Mouse (Mus musculus) cerebellum, adult 9-11 months (tissue): ENCODE results near the gene H2-T24.

Experiments used
- DNase-seq: peaks from one replicate; pipeline ENCODE4 v3.0.0; 2022

The H2-T24 gene

GRCm38 (mm10) chr17:35980363-35980754 is 40.0 kb downstream of the H2-T24 start:
- DNase-seq = peak; percentile 83

DNA sequence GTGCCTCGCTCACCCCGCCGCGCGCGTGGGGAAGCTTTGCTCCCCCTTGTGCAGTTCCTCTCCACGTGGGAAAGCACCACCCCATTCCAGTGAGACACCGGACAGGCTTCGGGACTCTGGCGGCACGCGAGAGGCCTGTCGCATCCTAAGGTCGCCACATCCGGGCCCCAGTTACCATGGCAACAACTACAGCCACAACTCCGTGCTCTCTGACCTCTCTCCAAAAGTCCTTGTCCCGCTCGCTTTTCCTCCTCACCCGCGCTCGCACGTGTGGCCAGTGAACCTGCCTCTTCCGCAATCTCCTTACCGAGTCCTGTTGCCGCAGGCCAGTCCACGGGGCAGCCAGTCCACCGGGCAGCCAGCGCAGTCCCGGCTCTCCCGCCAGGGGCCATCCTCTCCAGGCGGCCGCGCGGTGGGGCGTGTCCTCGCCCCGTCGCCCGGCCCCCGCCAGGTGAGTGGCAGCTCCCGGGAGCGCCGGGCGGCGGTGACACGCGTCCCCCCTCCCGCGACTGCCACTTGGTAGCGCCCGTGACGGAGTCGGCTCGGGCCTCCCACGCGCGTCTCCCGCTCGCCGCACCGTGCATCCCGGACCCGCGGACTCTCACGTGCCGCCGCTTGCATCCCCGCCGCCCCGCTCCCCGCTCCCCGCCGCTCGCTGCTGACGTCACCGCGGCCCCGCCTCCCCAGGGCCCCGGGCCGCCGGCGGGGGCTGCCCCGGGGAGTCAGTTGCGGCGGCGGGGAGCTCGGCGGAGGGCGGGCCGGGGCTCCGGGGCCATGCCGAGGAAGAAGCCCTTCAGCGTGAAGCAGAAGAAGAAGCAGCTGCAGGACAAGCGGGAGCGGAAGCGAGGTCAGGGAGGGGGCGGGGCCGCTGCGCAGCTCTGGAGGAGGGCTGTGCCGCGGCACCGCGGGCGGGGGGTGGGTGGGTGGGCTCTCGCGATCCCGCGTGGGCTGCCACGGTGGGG is 40.7 kb downstream of the H2-T24 start, which contains the start of the genes Gnl1 and Prr3:
TSS of gene Gnl1 (plus strand) at position 451 of the 962 bp plus-strand sequence.
TSS of gene Prr3 (minus strand) at position 836 of the 962 bp plus-strand sequence.
- DNase-seq = peak; percentile 95

DNA sequence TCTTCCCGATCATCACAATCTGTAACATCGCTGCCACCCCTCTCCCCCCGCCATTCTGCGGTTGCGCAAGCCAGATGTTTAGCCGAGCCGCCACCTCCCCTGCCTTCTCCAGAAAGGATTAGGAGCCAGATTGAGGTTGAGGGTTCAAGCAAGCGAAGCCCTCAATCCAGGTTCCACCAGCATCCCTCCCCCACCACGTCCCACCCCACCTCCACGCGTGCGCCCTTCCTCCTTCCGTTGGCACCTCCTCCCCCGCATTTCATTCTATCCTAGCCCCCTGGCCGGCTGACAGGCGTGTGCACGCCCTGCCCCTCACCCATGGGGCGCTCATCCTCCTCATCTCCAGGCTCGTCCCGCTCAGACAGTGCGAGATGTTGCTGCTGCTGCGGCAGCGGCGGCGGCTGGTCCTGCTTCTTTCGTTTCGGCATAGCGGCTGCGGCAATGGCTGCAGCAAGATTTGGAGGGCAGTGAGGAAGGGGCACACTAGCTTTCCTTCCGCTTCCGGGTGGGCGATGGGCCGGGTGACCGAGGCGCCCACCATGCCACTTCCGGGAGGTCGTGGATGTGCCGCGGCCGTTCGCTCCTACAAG is 41.5 kb downstream of the H2-T24 start:
- DNase-seq = no peak

DNA sequence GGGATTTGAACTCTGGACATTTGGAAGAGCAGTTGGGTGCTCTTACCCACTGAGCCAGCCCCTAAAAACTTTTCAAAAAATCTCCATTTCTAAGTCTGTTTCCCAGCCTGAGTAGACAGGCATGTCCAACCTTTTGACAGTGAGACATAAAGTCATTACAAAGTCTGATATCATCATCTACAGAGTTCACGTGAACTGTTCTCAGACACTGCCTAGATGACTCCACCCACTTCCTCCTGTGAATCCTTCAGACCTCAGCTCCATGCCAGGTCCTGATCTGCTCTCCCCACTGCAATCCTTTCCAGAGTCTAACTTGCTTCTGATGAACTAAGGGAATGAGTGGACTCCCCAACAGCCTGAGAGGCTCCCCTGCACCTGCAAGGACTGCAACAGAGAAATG is 48.2 kb downstream of the H2-T24 start:
- no peak for DNase-seq

DNA sequence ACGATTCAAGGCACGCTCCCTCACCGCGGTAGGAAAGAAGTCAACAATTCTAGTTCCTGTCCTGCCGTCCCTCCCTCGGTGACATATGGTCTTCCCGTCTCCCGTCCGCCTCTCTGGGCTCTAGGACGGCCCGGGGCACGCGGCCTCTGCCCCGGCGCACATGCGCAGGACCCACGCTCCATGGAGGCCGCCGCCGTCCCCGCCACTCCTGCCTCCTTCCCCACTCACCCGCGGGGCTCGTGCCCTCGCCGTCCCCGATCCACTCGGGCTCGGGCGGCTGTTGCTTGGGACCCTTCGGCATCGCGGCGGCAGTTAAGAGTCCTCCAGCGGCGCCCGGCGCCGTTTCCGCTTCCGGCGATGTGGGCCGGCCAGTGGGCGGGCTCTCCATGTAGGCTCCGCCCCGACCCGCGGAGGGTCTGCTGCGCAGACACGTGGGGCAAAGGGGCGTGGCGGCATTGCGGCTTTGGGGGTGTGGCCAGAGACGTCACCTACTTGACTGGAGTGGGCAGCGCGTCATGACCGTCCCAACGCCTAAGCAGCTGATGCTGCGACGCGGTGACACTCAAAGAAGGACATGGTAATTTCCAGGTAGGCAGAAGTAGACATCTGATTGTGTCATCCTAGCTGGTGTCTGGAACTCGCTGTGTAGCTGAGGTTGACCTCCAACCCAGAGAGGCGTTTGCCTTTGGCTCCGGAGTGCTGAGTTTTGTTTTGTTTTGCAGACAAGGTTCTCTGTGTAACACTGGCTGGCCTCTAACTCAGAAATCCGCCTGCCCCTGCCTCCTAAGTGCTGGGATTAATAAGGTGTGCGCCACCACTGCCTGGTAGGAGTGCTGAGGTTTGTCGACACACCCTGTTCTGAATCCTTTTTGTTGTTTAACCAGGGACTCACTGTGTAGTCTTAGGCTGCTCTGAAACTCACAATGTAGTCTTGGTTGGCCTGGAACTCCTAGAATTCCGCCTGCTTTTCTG is 50.7 kb downstream of the H2-T24 start, which contains the start of gene Abcf1:
TSS of gene Abcf1 (minus strand) at position 344 of the 972 bp plus-strand sequence.
- DNase-seq = peak; percentile 98

DNA sequence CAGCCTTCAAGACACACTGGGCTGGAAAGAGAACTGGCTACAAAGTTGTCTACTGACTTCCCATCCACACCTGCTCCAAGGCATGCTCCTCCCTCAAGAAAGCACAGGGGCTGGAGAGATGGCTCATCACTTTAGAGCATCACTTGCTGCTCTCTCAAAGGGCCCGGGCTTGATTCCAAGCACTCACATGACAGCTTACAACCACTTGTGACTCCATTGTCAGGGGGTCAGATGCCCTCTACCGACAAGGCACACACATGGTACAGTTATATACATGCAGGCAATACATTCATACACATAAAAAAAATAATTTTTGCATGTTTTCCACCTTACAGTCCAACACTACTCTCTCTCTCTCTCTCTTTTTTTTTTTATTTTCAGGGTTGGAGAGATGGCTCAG is 52.7 kb downstream of the H2-T24 start:
- DNase-seq = peak; percentile 35

DNA sequence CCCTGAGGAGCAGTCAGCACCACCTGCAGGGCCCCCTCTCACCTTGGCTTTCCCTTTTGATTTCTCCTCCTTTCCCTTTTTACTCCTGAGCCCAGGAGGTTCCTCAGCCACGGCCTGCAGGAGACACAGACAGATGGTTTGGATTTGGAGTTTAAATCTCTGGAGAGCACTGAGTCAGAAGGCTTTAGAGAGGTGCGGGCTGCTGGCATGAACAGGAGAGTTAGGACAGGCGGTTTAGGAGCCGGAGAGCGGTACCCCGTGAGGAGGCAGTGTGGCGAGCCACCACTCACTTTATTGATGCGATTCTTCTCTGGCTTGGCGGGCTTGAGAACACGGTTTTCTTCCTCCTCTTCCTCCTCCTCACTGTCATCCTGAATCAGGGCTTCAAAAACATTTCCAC is 57.1 kb downstream of the H2-T24 start:
- no peak for DNase-seq

DNA sequence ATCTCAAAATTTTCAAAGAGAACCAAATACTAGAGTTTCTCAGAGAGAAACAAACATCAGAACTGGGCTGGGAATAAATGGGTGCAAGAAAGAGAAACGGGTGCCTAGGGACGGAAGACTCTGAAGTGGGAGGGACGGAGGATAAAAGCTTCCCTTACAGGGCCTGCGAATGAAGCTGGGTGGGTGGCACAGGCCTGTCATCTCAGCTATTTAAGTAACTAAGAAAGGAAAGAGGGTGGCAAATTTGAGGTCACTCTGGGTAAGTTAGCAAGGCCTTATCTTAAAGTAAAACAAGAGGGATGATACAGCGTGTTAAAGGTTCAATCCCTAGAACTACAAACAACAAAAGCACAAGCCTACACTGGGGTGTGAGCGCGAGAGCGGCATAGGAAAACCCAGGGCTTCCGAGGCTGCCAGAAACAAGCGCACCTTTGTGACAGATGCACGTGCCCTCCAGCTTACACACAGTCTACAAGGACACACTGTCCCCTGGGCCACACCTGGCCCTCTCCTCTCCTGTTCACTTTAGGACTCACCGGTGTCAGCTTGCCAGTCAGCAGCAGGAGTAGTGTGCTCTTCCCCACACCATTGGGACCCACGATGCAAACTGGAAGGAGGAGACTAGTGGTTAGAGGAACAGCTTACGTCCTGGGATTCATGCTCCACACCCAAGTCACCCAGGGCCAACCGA is 61.7 kb downstream of the H2-T24 start:
- DNase-seq = no peak
